Mouse (Mus musculus): ENCODE data around the gene Aifm2. TPM values are rescaled to one million over a fixed set of nuclear protein-coding genes. Genes with fewer than 3 reads are reported as not detected.

Aifm2 gene
- polyA plus RNA-seq (2014; fragmentation: Nextera tagmentation; extraction: Ambion mirVana) = 9.1 and 9.3 TPM in 2 replicates

- DNase-seq (ENCODE audit: low spot score) (peak; percentile 84), ATAC-seq (replicated peaks; ENCODE audit: low FRiP score) (peak; percentile 89)
- Histone ChIP-seq H3K36me3 (ENCODE audit: control insufficient read depth, insufficient read depth, low read length) (no peaks in the 10 kb centered on the region), H3K27ac (ENCODE audit: low read depth, low read length) (no peak within 1 kb of the TSS), H3K9ac (ENCODE audit: low read depth, low read length) (peak within 1 kb of the TSS; percentile 39), H3K4me1 (replicated peaks; ENCODE audit: control insufficient read depth, insufficient read depth, low read length) (peaks cover 5% of the 10 kb centered on the region; the same call in 1 of the 2 replicates), H3K4me2 (peak within 1 kb of the TSS; percentile 87), H3K27me3 (replicated peaks; ENCODE audit: control insufficient read depth, insufficient read depth, low read length) (no peaks in the 10 kb centered on the region), H3K4me3 (ENCODE audit: low read depth, low read length) (peak within 1 kb of the TSS; percentile 56), H3K9me3 (ENCODE audit: control insufficient read depth, low read length) (no peaks in the 10 kb centered on the region)
- WGBS = 14% methylated on average over 33 of the region's 36 CpGs
Measured at GRCm38 (mm10) chr10:61714771-61715461, at the start of gene Aifm2. Gene Aifm2, plus strand, starts transcription at chr10:61715263.

DNA sequence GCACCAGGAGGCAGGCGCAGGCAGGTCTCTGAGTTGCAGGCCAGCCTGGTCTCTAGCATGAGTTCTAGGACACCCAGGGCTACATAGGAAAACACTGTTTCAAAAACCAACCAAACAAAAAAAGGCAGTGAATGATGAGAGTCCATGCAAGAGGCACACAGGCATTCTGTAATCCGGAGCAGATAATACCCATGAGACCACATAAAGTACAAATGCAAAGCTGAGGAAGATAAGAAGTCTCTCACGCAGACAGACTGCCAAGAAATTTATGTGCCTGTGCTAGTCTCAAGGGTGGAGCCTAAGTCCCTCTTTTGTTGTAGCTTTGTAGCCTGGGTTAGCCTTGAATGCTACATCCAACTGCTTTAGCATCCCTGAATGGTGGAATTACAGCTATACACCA is 49.4 kb upstream of the Aifm2 start:
- ATAC-seq (replicated peaks; ENCODE audit: low FRiP score) = no peak
- WGBS = 77% methylated on average over 3 of the region's 3 CpGs
- peaks cover 53% of the 10 kb centered on the region for H3K36me3 ChIP-seq (ENCODE audit: control insufficient read depth, insufficient read depth, low read length)

GRCm38 (mm10) chr10:61669289-61669688 is 45.8 kb upstream of the Aifm2 start:
- ATAC-seq (replicated peaks; ENCODE audit: low FRiP score) (no peak), DNase-seq (ENCODE audit: low spot score) (no peak)
- Histone ChIP-seq H3K27me3 (replicated peaks; ENCODE audit: control insufficient read depth, insufficient read depth, low read length) (no peaks in the 10 kb centered on the region), H3K36me3 (ENCODE audit: control insufficient read depth, insufficient read depth, low read length) (peaks cover 46% of the 10 kb centered on the region), H3K4me2 (no peak overlapping the region), H3K9me3 (ENCODE audit: control insufficient read depth, low read length) (no peaks in the 10 kb centered on the region), H3K9ac (ENCODE audit: low read depth, low read length) (no peak overlapping the region), H3K4me1 (replicated peaks; ENCODE audit: control insufficient read depth, insufficient read depth, low read length) (no peaks in the 10 kb centered on the region; the same call in 1 of the 2 replicates), H3K27ac (ENCODE audit: low read depth, low read length) (no peak overlapping the region), H3K4me3 (ENCODE audit: low read depth, low read length) (no peak overlapping the region)
- 90% methylated on average over 7 of the region's 7 CpGs for WGBS

More for the DNA sequence above, 49.4 kb upstream of the Aifm2 start:
- no peaks in the 10 kb centered on the region; the same call in 1 of the 2 replicates for H3K4me1 ChIP-seq (replicated peaks; ENCODE audit: control insufficient read depth, insufficient read depth, low read length)
- no peaks in the 10 kb centered on the region for H3K9me3 ChIP-seq (ENCODE audit: control insufficient read depth, low read length)
- no peak overlapping the region for H3K4me2 ChIP-seq
- no peaks in the 10 kb centered on the region for H3K27me3 ChIP-seq (replicated peaks; ENCODE audit: control insufficient read depth, insufficient read depth, low read length)
- no peak overlapping the region for H3K4me3 ChIP-seq (ENCODE audit: low read depth, low read length)
- H3K27ac ChIP-seq (ENCODE audit: low read depth, low read length) = no peak overlapping the region
- H3K9ac ChIP-seq (ENCODE audit: low read depth, low read length) = no peak overlapping the region
- no peak for DNase-seq (ENCODE audit: low spot score)

DNA sequence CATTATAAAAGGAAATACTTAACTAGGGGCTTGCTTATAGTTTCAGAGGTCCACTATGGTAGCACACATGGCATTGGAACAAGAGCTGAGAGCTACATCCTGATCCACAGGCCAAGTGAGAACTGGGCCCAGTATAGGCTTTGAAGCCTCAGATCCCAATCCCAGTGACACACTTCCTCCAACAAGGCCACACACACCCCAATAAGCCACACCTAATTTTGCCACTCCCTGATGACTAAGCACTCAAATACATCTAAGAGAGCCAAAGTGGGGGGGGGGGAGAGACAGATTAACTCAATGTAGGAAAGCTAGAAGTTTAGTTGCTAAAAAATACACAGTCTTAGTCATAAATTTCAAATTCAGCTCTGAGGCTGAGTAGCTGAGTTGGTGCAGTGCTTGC is 45.2 kb upstream of the Aifm2 start:
- ATAC-seq (replicated peaks; ENCODE audit: low FRiP score) = no peak; the same call in 1 of the 2 replicates

GRCm38 (mm10) chr10:61670758-61671157 is 44.3 kb upstream of the Aifm2 start:
- ATAC-seq (replicated peaks; ENCODE audit: low FRiP score) = no peak
- peaks cover 47% of the 10 kb centered on the region for H3K36me3 ChIP-seq (ENCODE audit: control insufficient read depth, insufficient read depth, low read length)

More for the DNA sequence above, 45.2 kb upstream of the Aifm2 start:
- Histone ChIP-seq H3K4me1 (replicated peaks; ENCODE audit: control insufficient read depth, insufficient read depth, low read length) (no peaks in the 10 kb centered on the region; the same call in 1 of the 2 replicates), H3K36me3 (ENCODE audit: control insufficient read depth, insufficient read depth, low read length) (peaks cover 46% of the 10 kb centered on the region), H3K27ac (ENCODE audit: low read depth, low read length) (no peak overlapping the region), H3K27me3 (replicated peaks; ENCODE audit: control insufficient read depth, insufficient read depth, low read length) (no peaks in the 10 kb centered on the region), H3K4me2 (no peak overlapping the region), H3K4me3 (ENCODE audit: low read depth, low read length) (no peak overlapping the region), H3K9me3 (ENCODE audit: control insufficient read depth, low read length) (no peaks in the 10 kb centered on the region), H3K9ac (ENCODE audit: low read depth, low read length) (no peak overlapping the region)
- no peak for DNase-seq (ENCODE audit: low spot score)

GRCm38 (mm10) chr10:61675935-61676334 is 39.1 kb upstream of the Aifm2 start:
- no peaks in the 10 kb centered on the region for H3K27me3 ChIP-seq (replicated peaks; ENCODE audit: control insufficient read depth, insufficient read depth, low read length)
- H3K36me3 ChIP-seq (ENCODE audit: control insufficient read depth, insufficient read depth, low read length) = peaks cover 18% of the 10 kb centered on the region
- WGBS = 55% methylated on average over 3 of the region's 3 CpGs
- DNase-seq (ENCODE audit: low spot score) (no peak), ATAC-seq (replicated peaks; ENCODE audit: low FRiP score) (peak; percentile 60)
- H3K4me1 ChIP-seq (replicated peaks; ENCODE audit: control insufficient read depth, insufficient read depth, low read length) = peaks cover 6% of the 10 kb centered on the region
- H3K4me2 ChIP-seq = 0 out of 2 replicates have a peak overlapping the region, but pooled peaks have one; percentile 31
- H3K9ac ChIP-seq (ENCODE audit: low read depth, low read length) = no peak overlapping the region
- H3K27ac ChIP-seq (ENCODE audit: low read depth, low read length) = peak overlapping the region; percentile 25
- H3K9me3 ChIP-seq (ENCODE audit: control insufficient read depth, low read length) = no peaks in the 10 kb centered on the region
- no peak overlapping the region for H3K4me3 ChIP-seq (ENCODE audit: low read depth, low read length)

More at GRCm38 (mm10) chr10:61670758-61671157, 44.3 kb upstream of the Aifm2 start:
- no peaks in the 10 kb centered on the region for H3K27me3 ChIP-seq (replicated peaks; ENCODE audit: control insufficient read depth, insufficient read depth, low read length)
- H3K9me3 ChIP-seq (ENCODE audit: control insufficient read depth, low read length) = no peaks in the 10 kb centered on the region
- H3K4me1 ChIP-seq (replicated peaks; ENCODE audit: control insufficient read depth, insufficient read depth, low read length) = no peaks in the 10 kb centered on the region; the same call in 1 of the 2 replicates
- H3K4me2 ChIP-seq = no peak overlapping the region
- H3K27ac ChIP-seq (ENCODE audit: low read depth, low read length) = no peak overlapping the region
- 90% methylated on average over 3 of the region's 3 CpGs for WGBS
- DNase-seq (ENCODE audit: low spot score) = no peak
- no peak overlapping the region for H3K4me3 ChIP-seq (ENCODE audit: low read depth, low read length)
- H3K9ac ChIP-seq (ENCODE audit: low read depth, low read length) = no peak overlapping the region

DNA sequence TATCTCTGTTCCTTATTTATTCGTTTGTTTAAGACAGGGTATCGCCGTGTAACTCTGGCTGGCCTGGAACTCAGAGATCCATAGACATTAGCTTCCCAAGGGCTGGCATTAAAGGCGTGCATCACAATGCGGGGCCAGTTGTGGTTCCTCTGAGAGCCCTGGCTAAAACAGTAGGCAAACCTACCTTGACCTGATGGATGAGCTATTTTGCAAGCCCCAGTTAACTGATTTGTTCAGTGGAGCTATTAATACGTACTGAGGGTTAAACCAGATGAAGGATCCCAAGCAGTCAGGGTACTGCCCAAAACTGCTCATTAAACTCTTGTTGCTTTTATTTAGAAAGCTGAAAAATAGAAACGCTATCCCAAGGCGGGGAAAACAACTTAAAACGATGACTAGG is 35.5 kb upstream of the Aifm2 start:
- H3K4me3 ChIP-seq (ENCODE audit: low read depth, low read length) = peak overlapping the region; percentile 97
- ATAC-seq (replicated peaks; ENCODE audit: low FRiP score) (no peak), DNase-seq (ENCODE audit: low spot score) (no peak)

DNA sequence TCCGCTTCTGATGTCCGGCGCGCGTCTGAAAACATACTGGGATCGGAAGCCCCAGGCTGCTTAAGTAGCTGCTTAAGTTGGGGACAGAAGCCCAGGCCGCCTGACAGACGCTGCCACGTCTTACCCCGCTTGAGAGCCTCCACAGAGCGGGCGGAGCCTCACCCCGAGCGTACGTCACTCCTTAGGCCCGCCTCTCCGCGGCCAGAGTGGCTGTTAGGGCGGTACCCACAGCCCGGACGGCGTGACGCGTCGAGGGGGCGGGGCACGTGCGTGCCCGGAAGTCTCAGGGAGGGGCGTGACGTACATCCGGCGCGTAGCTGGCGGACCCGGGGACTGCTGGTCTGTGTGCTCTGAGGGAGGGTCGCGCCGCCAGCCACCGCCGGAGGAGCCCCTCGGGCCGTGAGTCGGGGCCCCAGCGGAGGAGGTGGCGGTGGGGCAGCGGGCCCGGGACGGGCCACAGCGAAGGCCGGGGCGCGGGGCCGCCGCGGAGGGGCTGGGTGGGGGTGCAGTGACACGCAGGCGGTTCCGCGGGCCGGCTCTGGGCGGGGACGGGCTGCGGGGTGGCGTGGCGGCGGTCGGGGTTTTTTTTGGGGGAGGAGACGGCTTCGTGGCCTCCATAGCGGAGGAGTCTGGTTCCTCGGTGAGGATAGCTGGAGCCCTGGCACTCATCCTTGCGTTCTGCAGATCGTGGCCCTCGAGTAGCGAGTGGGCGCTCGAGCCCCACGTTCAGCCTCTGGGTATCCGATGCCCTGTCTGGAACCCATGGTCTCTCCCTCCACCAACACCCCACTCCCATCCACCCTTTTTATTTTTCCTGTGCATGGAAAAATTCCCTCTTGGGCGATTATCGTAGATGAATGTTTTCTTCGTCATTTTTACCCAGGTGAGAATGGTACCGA is 34.8 kb upstream of the Aifm2 start, which contains the start of gene Sar1a:
TSS of gene Sar1a (plus strand) at position 285 of the 899 bp plus-strand sequence.
- H3K4me2 ChIP-seq = peak within 1 kb of the TSS; percentile 96
- peak; percentile 99 for DNase-seq (ENCODE audit: low spot score)
- H3K27ac ChIP-seq (ENCODE audit: low read depth, low read length) = peak within 1 kb of the TSS; percentile 71
- peak within 1 kb of the TSS; percentile 90 for H3K9ac ChIP-seq (ENCODE audit: low read depth, low read length)
- H3K36me3 ChIP-seq (ENCODE audit: control insufficient read depth, insufficient read depth, low read length) = peaks cover 4% of the 10 kb centered on the region
- H3K4me1 ChIP-seq (replicated peaks; ENCODE audit: control insufficient read depth, insufficient read depth, low read length) = peaks cover 16% of the 10 kb centered on the region
- H3K27me3 ChIP-seq (replicated peaks; ENCODE audit: control insufficient read depth, insufficient read depth, low read length) = no peaks in the 10 kb centered on the region
- under 1% methylated on average over 79 of the region's 84 CpGs for WGBS
- H3K4me3 ChIP-seq (ENCODE audit: low read depth, low read length) = peak within 1 kb of the TSS; percentile 97
- ATAC-seq (replicated peaks; ENCODE audit: low FRiP score) = peak; percentile 98
- H3K9me3 ChIP-seq (ENCODE audit: control insufficient read depth, low read length) = no peaks in the 10 kb centered on the region

More for the DNA sequence above, 35.5 kb upstream of the Aifm2 start:
- 42% methylated on average over 9 of the region's 9 CpGs for WGBS
- no peaks in the 10 kb centered on the region for H3K9me3 ChIP-seq (ENCODE audit: control insufficient read depth, low read length)
- H3K4me2 ChIP-seq = peak overlapping the region; percentile 84
- H3K36me3 ChIP-seq (ENCODE audit: control insufficient read depth, insufficient read depth, low read length) = peaks cover 7% of the 10 kb centered on the region
- peak overlapping the region; percentile 90 for H3K9ac ChIP-seq (ENCODE audit: low read depth, low read length)
- H3K27ac ChIP-seq (ENCODE audit: low read depth, low read length) = peak overlapping the region; percentile 71
- no peaks in the 10 kb centered on the region for H3K27me3 ChIP-seq (replicated peaks; ENCODE audit: control insufficient read depth, insufficient read depth, low read length)
- peaks cover 16% of the 10 kb centered on the region for H3K4me1 ChIP-seq (replicated peaks; ENCODE audit: control insufficient read depth, insufficient read depth, low read length)
